Mouse (Mus musculus): ENCODE measurements around the gene Tmprss2. TPM values are rescaled to one million over a fixed set of nuclear protein-coding genes. Genes with fewer than 3 reads are reported as not detected.
"Not testable (repeated sequence)": the region's sequence is repeated elsewhere in the genome, so short reads cannot be mapped to it uniquely, and the experiment has no call there.

The Tmprss2 gene
- polyA plus RNA-seq, 1 experiment from 2014 or later = not detected

DNA sequence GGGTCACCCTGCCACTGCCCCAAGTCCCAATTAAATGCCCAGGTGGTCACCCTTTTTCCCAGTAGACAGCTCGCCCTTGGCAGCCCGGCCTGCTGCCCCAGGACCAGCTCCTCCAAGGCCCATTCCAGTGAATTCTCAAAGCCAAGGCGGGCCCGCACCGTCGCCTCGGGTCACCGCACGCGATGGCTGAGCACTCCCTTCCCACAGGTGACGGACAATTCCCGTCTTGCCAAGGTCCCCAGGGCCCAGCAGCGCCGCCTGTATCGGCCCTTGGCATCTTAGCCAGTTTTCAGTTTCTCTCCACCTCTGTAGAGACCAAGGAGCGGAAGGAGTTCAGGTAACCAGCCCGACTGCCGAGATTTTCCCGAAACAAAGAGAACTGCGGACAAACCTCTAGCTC lies 749 bp downstream of the Tmprss2 start:
- H3K27me3 ChIP-seq (replicated peaks) = peaks cover 48% of the 10 kb centered on the region
- H3K4me1 ChIP-seq = peaks cover 13% of the 10 kb centered on the region
- no peaks in the 10 kb centered on the region for H3K36me3 ChIP-seq
- WGBS = 6% methylated on average over 20 of the region's 20 CpGs
- peak overlapping the region; percentile 74 for H3K4me2 ChIP-seq
- H3K9ac ChIP-seq (replicated peaks) = 0 out of 2 replicates have a peak overlapping the region, but pooled peaks have one; percentile 12
- H3K9me3 ChIP-seq (replicated peaks) = no peaks in the 10 kb centered on the region
- ATAC-seq (ENCODE audit: low FRiP score) = no peak
- peak overlapping the region; percentile 37 for H3K4me3 ChIP-seq (replicated peaks)
- no peak overlapping the region for H3K27ac ChIP-seq (replicated peaks)

GRCm38 (mm10) chr16:97609676-97610075 lies 1.3 kb downstream of the Tmprss2 start:
- Histone ChIP-seq H3K36me3 (no peaks in the 10 kb centered on the region), H3K27me3 (replicated peaks) (peaks cover 48% of the 10 kb centered on the region), H3K4me2 (no peak overlapping the region), H3K9ac (replicated peaks) (no peak overlapping the region), H3K4me1 (peaks cover 13% of the 10 kb centered on the region), H3K4me3 (replicated peaks) (no peak overlapping the region), H3K27ac (replicated peaks) (no peak overlapping the region), H3K9me3 (replicated peaks) (no peaks in the 10 kb centered on the region)
- WGBS = 90% methylated on average over 2 of the region's 2 CpGs
- no peak for ATAC-seq (ENCODE audit: low FRiP score)

- H3K4me1 ChIP-seq = peaks cover 13% of the 10 kb centered on the region
- H3K9ac ChIP-seq (replicated peaks) = no peak overlapping the region
- no peaks in the 10 kb centered on the region for H3K9me3 ChIP-seq (replicated peaks)
- no peak overlapping the region for H3K27ac ChIP-seq (replicated peaks)
- no peak overlapping the region for H3K4me3 ChIP-seq (replicated peaks)
- WGBS = 94% methylated on average over 1 of the region's 1 CpGs
- no peak for ATAC-seq (ENCODE audit: low FRiP score)
- H3K27me3 ChIP-seq (replicated peaks) = peaks cover 45% of the 10 kb centered on the region
- no peak overlapping the region for H3K4me2 ChIP-seq
- no peaks in the 10 kb centered on the region for H3K36me3 ChIP-seq
Measured at GRCm38 (mm10) chr16:97607956-97608355, 3.0 kb downstream of the Tmprss2 start.

DNA sequence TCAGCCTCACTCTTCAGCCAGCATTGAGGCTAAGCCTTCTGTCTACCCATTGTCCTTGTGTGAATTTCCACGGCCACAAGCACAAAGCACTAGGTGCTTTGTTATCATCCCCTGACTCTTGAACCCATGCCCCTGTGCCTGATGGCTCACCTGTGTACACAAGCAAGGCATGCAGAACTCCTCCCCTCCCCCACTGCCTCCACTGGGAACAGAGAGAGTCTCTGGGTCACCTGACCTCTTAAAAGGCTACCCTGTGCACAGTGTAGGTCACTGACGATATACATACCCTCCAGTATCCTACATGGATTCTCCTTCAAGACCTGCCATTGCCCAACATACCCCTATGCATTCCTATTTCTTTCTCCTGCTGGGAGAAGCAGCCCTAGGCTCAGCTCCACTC lies 4.2 kb downstream of the Tmprss2 start:
- Histone ChIP-seq H3K4me2 (no peak overlapping the region), H3K27me3 (replicated peaks) (peaks cover 38% of the 10 kb centered on the region), H3K36me3 (no peaks in the 10 kb centered on the region), H3K4me1 (peaks cover 13% of the 10 kb centered on the region), H3K9ac (replicated peaks) (no peak overlapping the region), H3K4me3 (replicated peaks) (no peak overlapping the region), H3K9me3 (replicated peaks) (no peaks in the 10 kb centered on the region), H3K27ac (replicated peaks) (no peak overlapping the region)
- 66% methylated on average over 2 of the region's 2 CpGs for WGBS
- no peak for ATAC-seq (ENCODE audit: low FRiP score)

GRCm38 (mm10) chr16:97605957-97606721 lies 4.9 kb downstream of the Tmprss2 start:
- Histone ChIP-seq H3K4me3 (replicated peaks) (no peak overlapping the region), H3K27me3 (replicated peaks) (peaks cover 31% of the 10 kb centered on the region), H3K27ac (replicated peaks) (no peak overlapping the region), H3K9ac (replicated peaks) (no peak overlapping the region), H3K36me3 (no peaks in the 10 kb centered on the region), H3K4me2 (no peak overlapping the region), H3K4me1 (peaks cover 12% of the 10 kb centered on the region), H3K9me3 (replicated peaks) (no peaks in the 10 kb centered on the region)
- ATAC-seq (ENCODE audit: low FRiP score) = no peak
- 86% methylated on average over 9 of the region's 9 CpGs for WGBS

GRCm38 (mm10) chr16:97602256-97602655 lies 8.7 kb downstream of the Tmprss2 start:
- 58% methylated on average over 1 of the region's 1 CpGs for WGBS
- no peaks in the 10 kb centered on the region for H3K9me3 ChIP-seq (replicated peaks)
- no peak overlapping the region for H3K9ac ChIP-seq (replicated peaks)
- no peak overlapping the region for H3K27ac ChIP-seq (replicated peaks)
- no peak overlapping the region for H3K4me2 ChIP-seq
- H3K4me1 ChIP-seq = no peaks in the 10 kb centered on the region
- no peaks in the 10 kb centered on the region; the same call in 1 of the 2 replicates for H3K27me3 ChIP-seq (replicated peaks)
- H3K4me3 ChIP-seq (replicated peaks) = no peak overlapping the region
- no peaks in the 10 kb centered on the region for H3K36me3 ChIP-seq
- ATAC-seq (ENCODE audit: low FRiP score) = no peak

DNA sequence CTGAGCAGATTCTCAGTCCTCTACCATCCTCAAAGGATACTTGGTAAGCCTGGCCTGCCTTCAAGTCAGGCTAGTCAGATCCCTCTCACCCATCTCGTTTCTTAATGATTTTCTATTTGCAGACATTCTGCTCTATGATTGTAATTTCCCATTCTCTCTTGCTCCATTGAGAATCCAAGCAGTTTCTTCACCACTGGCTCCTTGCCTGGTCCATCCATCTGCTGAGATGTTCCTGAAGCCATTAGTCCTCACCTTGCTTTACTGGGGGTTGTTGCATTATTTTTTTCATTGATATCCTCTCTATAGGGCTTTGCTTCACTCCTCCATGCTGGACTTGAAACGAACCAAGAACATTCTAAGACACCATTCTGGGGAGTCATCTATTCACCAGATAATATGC lies 10.4 kb downstream of the Tmprss2 start:
- H3K4me3 ChIP-seq (replicated peaks) = no peak overlapping the region
- no peak overlapping the region for H3K4me2 ChIP-seq
- 75% methylated on average over 2 of the region's 2 CpGs for WGBS
- no peak for ATAC-seq (ENCODE audit: low FRiP score)
- no peak overlapping the region for H3K9ac ChIP-seq (replicated peaks)
- no peak overlapping the region for H3K27ac ChIP-seq (replicated peaks)
- H3K4me1 ChIP-seq = no peaks in the 10 kb centered on the region
- H3K36me3 ChIP-seq = no peaks in the 10 kb centered on the region
- H3K9me3 ChIP-seq (replicated peaks) = no peaks in the 10 kb centered on the region
- H3K27me3 ChIP-seq (replicated peaks) = no peaks in the 10 kb centered on the region

DNA sequence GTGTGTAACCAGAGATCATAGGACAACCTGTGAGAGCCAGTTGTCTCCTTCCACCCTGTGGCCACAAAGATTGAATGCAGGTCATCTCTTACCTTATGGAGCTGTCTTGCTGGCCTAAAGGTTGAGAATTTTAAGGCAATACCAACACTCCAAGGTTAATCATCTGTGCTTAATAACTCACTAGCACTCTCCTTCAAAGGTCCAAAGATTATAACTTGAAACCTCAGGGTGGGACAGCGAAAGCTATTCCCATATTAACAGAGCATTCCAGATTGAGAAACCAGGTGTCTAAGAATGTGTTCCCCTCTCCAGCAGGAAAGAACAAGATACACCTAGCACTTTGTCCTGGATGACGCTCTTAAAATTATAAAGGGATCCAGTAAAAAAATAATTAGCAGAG lies 12.9 kb downstream of the Tmprss2 start:
- 90% methylated on average over 2 of the region's 2 CpGs for WGBS
- Histone ChIP-seq H3K36me3 (no peaks in the 10 kb centered on the region), H3K4me1 (no peaks in the 10 kb centered on the region), H3K27me3 (replicated peaks) (no peaks in the 10 kb centered on the region), H3K4me2 (no peak overlapping the region), H3K4me3 (replicated peaks) (no peak overlapping the region), H3K9me3 (replicated peaks) (no peaks in the 10 kb centered on the region), H3K9ac (replicated peaks) (no peak overlapping the region), H3K27ac (replicated peaks) (no peak overlapping the region)
- no peak for ATAC-seq (ENCODE audit: low FRiP score)

DNA sequence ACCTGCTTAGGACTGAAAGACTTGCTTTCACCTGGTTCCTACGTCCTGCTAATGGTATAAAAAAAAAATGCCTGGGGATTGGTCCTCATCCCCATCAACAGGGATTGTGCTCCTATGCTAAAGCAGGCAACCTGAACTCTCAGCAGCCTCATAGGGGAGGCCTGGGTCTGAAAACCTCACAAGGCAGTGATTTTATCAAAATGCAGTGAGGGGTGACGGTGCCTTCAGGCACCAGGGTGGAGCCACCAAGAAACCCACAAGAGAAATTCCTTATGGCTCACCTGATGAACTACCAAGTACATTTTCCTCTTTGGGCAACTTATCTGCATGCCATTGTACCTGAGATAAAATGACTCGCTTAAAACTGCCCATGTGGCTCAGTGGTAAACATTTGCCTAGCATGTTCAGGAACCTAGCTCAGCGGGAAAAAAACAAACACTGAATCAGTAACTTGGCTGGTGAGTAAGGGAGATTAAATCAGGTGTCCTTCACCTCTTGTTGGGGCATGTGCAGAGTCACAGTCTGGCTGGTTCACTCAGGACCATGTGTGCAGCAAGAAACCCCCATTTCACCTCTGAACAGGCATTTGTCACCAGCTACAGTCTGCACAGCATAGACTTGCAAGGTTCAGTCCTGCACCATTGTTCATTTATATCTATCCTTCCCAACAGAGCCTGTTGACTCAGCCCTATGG lies 17.0 kb downstream of the Tmprss2 start:
- Histone ChIP-seq H3K4me3 (replicated peaks) (no peak overlapping the region), H3K9me3 (replicated peaks) (no peaks in the 10 kb centered on the region), H3K4me1 (no peaks in the 10 kb centered on the region), H3K27me3 (replicated peaks) (no peaks in the 10 kb centered on the region), H3K27ac (replicated peaks) (no peak overlapping the region), H3K36me3 (no peaks in the 10 kb centered on the region), H3K9ac (replicated peaks) (no peak overlapping the region), H3K4me2 (no peak overlapping the region)
- WGBS = 79% methylated on average over 4 of the region's 4 CpGs
- no peak for ATAC-seq (ENCODE audit: low FRiP score)

DNA sequence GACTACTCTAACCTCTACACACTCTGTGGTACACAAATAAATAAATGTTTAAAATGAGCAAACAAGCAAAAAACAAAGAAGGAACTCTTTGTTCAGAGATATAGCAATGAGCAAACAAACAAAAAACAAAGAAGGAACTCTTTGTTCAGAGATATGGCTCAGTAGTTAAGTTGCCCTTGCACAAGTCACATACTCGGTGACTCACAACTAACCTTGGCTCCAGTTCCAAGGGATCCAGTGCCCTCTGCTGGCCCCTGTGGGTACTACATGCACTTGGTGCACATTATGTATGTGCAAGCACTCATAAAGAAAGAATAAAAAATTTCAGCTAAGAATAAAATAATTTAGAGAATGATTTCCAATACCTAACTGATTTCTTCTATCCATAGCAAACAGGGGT lies 17.9 kb downstream of the Tmprss2 start:
- Histone ChIP-seq H3K4me1 (no peaks in the 10 kb centered on the region), H3K27ac (replicated peaks) (no peak overlapping the region), H3K9me3 (replicated peaks) (no peaks in the 10 kb centered on the region), H3K27me3 (replicated peaks) (no peaks in the 10 kb centered on the region), H3K9ac (replicated peaks) (no peak overlapping the region), H3K36me3 (no peaks in the 10 kb centered on the region), H3K4me2 (no peak overlapping the region), H3K4me3 (replicated peaks) (no peak overlapping the region)
- ATAC-seq (ENCODE audit: low FRiP score) = no peak
- WGBS = 31% methylated on average over 1 of the region's 1 CpGs

GRCm38 (mm10) chr16:97591512-97591911 lies 19.5 kb downstream of the Tmprss2 start:
- 88% methylated on average over 2 of the region's 2 CpGs for WGBS
- no peak overlapping the region for H3K4me3 ChIP-seq (replicated peaks)
- no peak for ATAC-seq (ENCODE audit: low FRiP score)
- H3K4me2 ChIP-seq = no peak overlapping the region
- no peaks in the 10 kb centered on the region for H3K4me1 ChIP-seq
- no peak overlapping the region for H3K27ac ChIP-seq (replicated peaks)
- H3K27me3 ChIP-seq (replicated peaks) = no peaks in the 10 kb centered on the region
- H3K36me3 ChIP-seq = no peaks in the 10 kb centered on the region
- no peaks in the 10 kb centered on the region for H3K9me3 ChIP-seq (replicated peaks)
- no peak overlapping the region for H3K9ac ChIP-seq (replicated peaks)

DNA sequence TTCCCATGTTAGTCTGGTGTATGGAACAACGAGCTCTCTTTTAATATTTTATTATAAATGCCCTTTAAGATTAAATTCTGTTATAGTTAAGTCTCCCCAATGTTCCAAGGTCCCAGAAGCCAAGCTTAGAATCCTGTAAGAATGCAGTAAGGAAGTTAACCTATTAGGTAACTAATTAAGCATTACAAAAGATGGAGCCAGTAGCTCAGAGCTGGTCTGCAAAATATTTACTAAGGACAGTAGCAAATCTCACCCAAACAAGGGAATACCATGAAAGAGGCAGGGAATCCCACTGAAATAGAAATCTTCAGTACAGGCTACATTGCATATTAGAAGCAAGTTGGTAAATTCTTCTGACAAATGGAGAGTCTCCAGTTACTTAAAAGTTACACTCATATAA lies 28.1 kb downstream of the Tmprss2 start:
- H3K4me2 ChIP-seq; H3K27me3 ChIP-seq (replicated peaks); H3K4me3 ChIP-seq (replicated peaks); H3K9me3 ChIP-seq (replicated peaks); H3K4me1 ChIP-seq; H3K27ac ChIP-seq (replicated peaks); H3K9ac ChIP-seq (replicated peaks); ATAC-seq (ENCODE audit: low FRiP score); H3K36me3 ChIP-seq: not testable (repeated sequence)
- 87% methylated on average over 1 of the region's 1 CpGs for WGBS

All from neural tube, embryonic 15.5 days (tissue).